Mouse (Mus musculus) liver, embryonic 12.5 days (tissue): ENCODE results near the gene Ndufaf7. TPM values are rescaled to one million over a fixed set of nuclear protein-coding genes. Genes with fewer than 3 reads are reported as not detected.
A peak's percentile ranks its signal among the peaks of the same experiment; 100 is the strongest.

ENCODE experiments used
- ATAC-seq: fragments of 200-750 bp; cut with Nextera tagmentation; 2 replicates; pipeline ENCODE4 v1.8.0; 2017; ENCODE audit warnings: moderate number of reproducible peaks, mild to moderate bottlenecking, moderate library complexity
- H3K27ac ChIP-seq: fragments of 300-500 bp; sonication (generic); 2 replicates; pipeline ENCODE4 v1.5.1; 2016; ENCODE audit warnings: mild to moderate bottlenecking
- H3K27me3 ChIP-seq: fragments of 300-500 bp; sonication (generic); replicated peaks from 2 replicates; pipeline ENCODE4 v1.6.1; 2016; ENCODE audit warnings: mild to moderate bottlenecking, moderate library complexity
- H3K36me3 ChIP-seq: fragments of 300-500 bp; sonication (generic); 2 replicates; pipeline ENCODE4 v1.6.1; 2016; ENCODE audit warnings: mild to moderate bottlenecking, moderate library complexity
- H3K4me1 ChIP-seq: fragments of 300-500 bp; sonication (generic); 2 replicates; pipeline ENCODE4 v1.6.1; 2016
- H3K4me2 ChIP-seq: fragments of 300-500 bp; sonication (generic); 2 replicates; pipeline ENCODE4 v1.6.1; 2016; ENCODE audit warnings: mild to moderate bottlenecking, moderate library complexity
- H3K4me3 ChIP-seq: fragments of 300-500 bp; sonication (generic); 2 replicates; pipeline ENCODE4 v1.5.1; 2016; ENCODE audit warnings: mild to moderate bottlenecking, moderate library complexity
- H3K9ac ChIP-seq: fragments of 300-500 bp; sonication (generic); 2 replicates; pipeline ENCODE4 v1.6.1; 2016; ENCODE audit warnings: mild to moderate bottlenecking, moderate library complexity
- H3K9me3 ChIP-seq: fragments of 300-500 bp; sonication (generic); replicated peaks from 2 replicates; pipeline ENCODE4 v1.6.1; 2016; ENCODE audit warnings: mild to moderate bottlenecking, moderate library complexity
- WGBS: fragments of 180-500 bp; shearing (Covaris S2); methylation state at CpG from one replicate; pipeline ENCODE4 v1.1.7; 2016; ENCODE audit not compliant: insufficient replicate concordance; 5-methylcytosine and 5-hydroxymethylcytosine counted together
- polyA plus RNA-seq: library from polyadenylated mRNA; unstranded; fragments of >200 nt; fragmentation: Nextera tagmentation; extraction: Ambion mirVana; gene quantifications from 2 replicates; pipeline ENCODE4 v1.2.1, GENCODE M21; 2016

Ndufaf7 gene
- polyA plus RNA-seq, result 38.7 and 41.8 TPM in 2 replicates

- peaks cover 53% of the 10 kb centered on the region for H3K36me3 ChIP-seq
- peaks cover 46% of the 10 kb centered on the region for H3K4me1 ChIP-seq
- H3K4me3 ChIP-seq, result peak within 1 kb of the TSS; percentile 90
- WGBS, result under 1% methylated on average over 45 of the region's 45 CpGs
- peak within 1 kb of the TSS; percentile 81 for H3K9ac ChIP-seq
- peak within 1 kb of the TSS; percentile 87 for H3K4me2 ChIP-seq
- H3K9me3 ChIP-seq, result no peaks in the 10 kb centered on the region
- H3K27me3 ChIP-seq, result no peaks in the 10 kb centered on the region
- peak within 1 kb of the TSS; percentile 68 for H3K27ac ChIP-seq
- peak; percentile 100 for ATAC-seq
Observed at GRCm38 (mm10) chr17:78936466-78937228, at the start of gene Ndufaf7, which contains the start of gene Cebpz. TSS of gene Ndufaf7 (plus strand) at chr17:78937136. TSS of gene Cebpz (minus strand) at chr17:78937066.

- H3K27me3 ChIP-seq, result no peaks in the 10 kb centered on the region; the same call in 1 of the 2 replicates
- ATAC-seq, result no peak
- H3K9me3 ChIP-seq, result no peaks in the 10 kb centered on the region
- H3K27ac ChIP-seq, result no peak overlapping the region
- H3K4me3 ChIP-seq, result no peak overlapping the region
- H3K9ac ChIP-seq, result no peak overlapping the region
- no peaks in the 10 kb centered on the region for H3K36me3 ChIP-seq
- H3K4me1 ChIP-seq, result no peaks in the 10 kb centered on the region
- WGBS, result 68% methylated on average over 4 of the region's 4 CpGs
- H3K4me2 ChIP-seq, result no peak overlapping the region
Observed at GRCm38 (mm10) chr17:78888554-78888953, 48.4 kb upstream of the Ndufaf7 start.

- no peaks in the 10 kb centered on the region; the same call in 1 of the 2 replicates for H3K27me3 ChIP-seq
- no peak for ATAC-seq
- no peak overlapping the region for H3K4me3 ChIP-seq
Observed at GRCm38 (mm10) chr17:78889184-78889583, 47.8 kb upstream of the Ndufaf7 start.

GRCm38 (mm10) chr17:78891020-78891419, 45.9 kb upstream of the Ndufaf7 start:
- no peak overlapping the region for H3K9ac ChIP-seq
- H3K4me2 ChIP-seq, result no peak overlapping the region
- no peaks in the 10 kb centered on the region for H3K9me3 ChIP-seq
- no peak for ATAC-seq
- 58% methylated on average over 9 of the region's 9 CpGs for WGBS
- no peaks in the 10 kb centered on the region; the same call in 1 of the 2 replicates for H3K27me3 ChIP-seq
- no peaks in the 10 kb centered on the region for H3K4me1 ChIP-seq
- no peak overlapping the region for H3K27ac ChIP-seq
- H3K4me3 ChIP-seq, result no peak overlapping the region
- H3K36me3 ChIP-seq, result no peaks in the 10 kb centered on the region

More at GRCm38 (mm10) chr17:78889184-78889583, 47.8 kb upstream of the Ndufaf7 start:
- 41% methylated on average over 3 of the region's 3 CpGs for WGBS
- no peak overlapping the region for H3K4me2 ChIP-seq
- no peak overlapping the region for H3K27ac ChIP-seq
- H3K36me3 ChIP-seq, result no peaks in the 10 kb centered on the region
- no peak overlapping the region for H3K9ac ChIP-seq
- H3K4me1 ChIP-seq, result no peaks in the 10 kb centered on the region
- no peaks in the 10 kb centered on the region for H3K9me3 ChIP-seq

GRCm38 (mm10) chr17:78894991-78895390, 41.9 kb upstream of the Ndufaf7 start:
- H3K9ac ChIP-seq, result no peak overlapping the region
- H3K36me3 ChIP-seq, result no peaks in the 10 kb centered on the region
- WGBS, result 73% methylated on average over 7 of the region's 7 CpGs
- no peaks in the 10 kb centered on the region for H3K9me3 ChIP-seq
- H3K4me2 ChIP-seq, result no peak overlapping the region
- H3K27me3 ChIP-seq, result no peaks in the 10 kb centered on the region
- no peak overlapping the region for H3K4me3 ChIP-seq
- ATAC-seq, result no peak
- H3K4me1 ChIP-seq, result no peaks in the 10 kb centered on the region
- H3K27ac ChIP-seq, result no peak overlapping the region

- ATAC-seq, result no peak
- H3K9ac ChIP-seq, result no peak overlapping the region
- no peaks in the 10 kb centered on the region for H3K36me3 ChIP-seq
- 26% methylated on average over 8 of the region's 8 CpGs for WGBS
- no peak overlapping the region for H3K27ac ChIP-seq
- peak overlapping the region; percentile 22; the same call in 1 of the 2 replicates for H3K4me2 ChIP-seq
- no peaks in the 10 kb centered on the region for H3K9me3 ChIP-seq
- no peaks in the 10 kb centered on the region for H3K27me3 ChIP-seq
- no peaks in the 10 kb centered on the region for H3K4me1 ChIP-seq
- no peak overlapping the region for H3K4me3 ChIP-seq
Observed at GRCm38 (mm10) chr17:78895394-78895793, 41.5 kb upstream of the Ndufaf7 start.

- Histone ChIP-seq H3K4me2 (no peak overlapping the region), H3K9ac (no peak overlapping the region), H3K27me3 (no peaks in the 10 kb centered on the region), H3K4me3 (no peak overlapping the region), H3K27ac (no peak overlapping the region), H3K9me3 (no peaks in the 10 kb centered on the region), H3K4me1 (0 out of 2 replicates have a peak, but pooled peaks cover 3% of the 10 kb centered on the region), H3K36me3 (no peaks in the 10 kb centered on the region)
- no peak for ATAC-seq
- WGBS, result 57% methylated on average over 2 of the region's 2 CpGs
Observed at GRCm38 (mm10) chr17:78903158-78903557, 33.8 kb upstream of the Ndufaf7 start.

- Histone ChIP-seq H3K27me3 (no peaks in the 10 kb centered on the region), H3K4me1 (0 out of 2 replicates have a peak, but pooled peaks cover 3% of the 10 kb centered on the region), H3K9me3 (no peaks in the 10 kb centered on the region), H3K36me3 (no peaks in the 10 kb centered on the region), H3K4me3 (no peak within 1 kb of the TSS), H3K27ac (no peak within 1 kb of the TSS), H3K4me2 (no peak within 1 kb of the TSS), H3K9ac (no peak within 1 kb of the TSS)
- WGBS, result 68% methylated on average over 5 of the region's 5 CpGs
- ATAC-seq, result no peak
Observed at GRCm38 (mm10) chr17:78906892-78907291, 30.0 kb upstream of the Ndufaf7 start, which contains the start of gene Sult6b1. TSS of gene Sult6b1 (minus strand) at chr17:78906992.

GRCm38 (mm10) chr17:78909374-78909773, 27.6 kb upstream of the Ndufaf7 start:
- H3K9me3 ChIP-seq, result no peaks in the 10 kb centered on the region
- WGBS, result 53% methylated on average over 2 of the region's 2 CpGs
- no peak overlapping the region for H3K4me2 ChIP-seq
- H3K36me3 ChIP-seq, result no peaks in the 10 kb centered on the region
- H3K27me3 ChIP-seq, result no peaks in the 10 kb centered on the region
- no peak for ATAC-seq
- no peak overlapping the region for H3K9ac ChIP-seq
- no peak overlapping the region for H3K4me3 ChIP-seq
- H3K27ac ChIP-seq, result no peak overlapping the region
- peaks cover 12% of the 10 kb centered on the region; the same call in 1 of the 2 replicates for H3K4me1 ChIP-seq

- Histone ChIP-seq H3K27ac (no peak overlapping the region), H3K4me1 (peaks cover 28% of the 10 kb centered on the region), H3K27me3 (no peaks in the 10 kb centered on the region), H3K36me3 (peaks cover under 1% of the 10 kb centered on the region; the same call in 1 of the 2 replicates), H3K4me2 (peak overlapping the region; percentile 64), H3K4me3 (peak overlapping the region; percentile 50), H3K9me3 (no peaks in the 10 kb centered on the region), H3K9ac (peak overlapping the region; percentile 8; the same call in 1 of the 2 replicates)
- ATAC-seq, result peak; percentile 38; the same call in 1 of the 2 replicates
- 24% methylated on average over 6 of the region's 6 CpGs for WGBS
Observed at GRCm38 (mm10) chr17:78912861-78913281, 24.1 kb upstream of the Ndufaf7 start.

- H3K36me3 ChIP-seq, result peaks cover 9% of the 10 kb centered on the region
- WGBS, result 70% methylated on average over 3 of the region's 3 CpGs
- H3K4me3 ChIP-seq, result no peak overlapping the region
- H3K9ac ChIP-seq, result no peak overlapping the region
- ATAC-seq, result no peak
- no peaks in the 10 kb centered on the region for H3K9me3 ChIP-seq
- H3K4me2 ChIP-seq, result peak overlapping the region; percentile 64; the same call in 1 of the 2 replicates
- H3K27ac ChIP-seq, result no peak overlapping the region
- H3K4me1 ChIP-seq, result peaks cover 28% of the 10 kb centered on the region
- H3K27me3 ChIP-seq, result no peaks in the 10 kb centered on the region
Observed at GRCm38 (mm10) chr17:78913921-78914320, 23.0 kb upstream of the Ndufaf7 start.

GRCm38 (mm10) chr17:78915772-78916171, 21.2 kb upstream of the Ndufaf7 start:
- Histone ChIP-seq H3K4me3 (peak overlapping the region; percentile 78), H3K9me3 (no peaks in the 10 kb centered on the region), H3K36me3 (peaks cover 25% of the 10 kb centered on the region), H3K27me3 (no peaks in the 10 kb centered on the region), H3K4me1 (peaks cover 28% of the 10 kb centered on the region), H3K27ac (peak overlapping the region; percentile 87), H3K9ac (peak overlapping the region; percentile 80), H3K4me2 (peak overlapping the region; percentile 85)
- 47% methylated on average over 6 of the region's 6 CpGs for WGBS
- ATAC-seq, result 0 out of 2 replicates have a peak, but pooled peaks have one; percentile 0
